8 mouse cellular contexts compared by ENCODE assay signal in the genomic region with DNA sequence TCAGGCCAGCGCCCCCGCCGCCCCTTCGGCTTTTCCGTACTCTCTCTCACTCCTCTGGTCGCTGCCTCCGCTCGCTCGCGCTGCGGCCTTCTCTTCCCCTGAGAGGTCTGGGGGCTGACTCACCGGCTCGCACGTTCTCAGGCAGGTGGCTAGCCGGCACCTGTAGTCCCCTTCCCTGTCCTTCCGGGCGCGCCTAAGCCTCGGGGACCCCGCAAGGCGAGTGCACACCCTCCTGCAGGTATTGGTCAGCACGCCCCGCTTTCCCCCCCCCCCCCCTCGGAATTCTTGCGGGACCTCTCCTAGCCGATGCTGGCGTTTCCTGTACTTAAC. TPM values are rescaled to one million over a fixed set of nuclear protein-coding genes. Genes with fewer than 3 reads are reported as not detected.
DNase-seq lines count a peak whose midpoint lies in the region; ATAC-seq and TF ChIP-seq lines count a peak whose summit lies in the region.

A gene (minus strand): TSS at position 176 of the 330 bp plus-strand sequence.

- no peak for DNase-seq in kidney, adult 8-10 months
- no peak for DNase-seq in adrenal gland, postnatal 14 days
- no peak for DNase-seq in gastrocnemius, postnatal 25 days
- DNase-seq in cerebellum, postnatal 25 days: no peak
- DNase-seq in kidney, postnatal 36 days: no peak

- ATAC-seq in kidney, embryonic 16.5 days (ENCODE audit: low FRiP score, low TSS enrichment): peak; percentile 79
- peak; percentile 37 for ATAC-seq in intestine, postnatal 0 days
- ATAC-seq in midbrain, embryonic 12.5 days (ENCODE audit: low FRiP score, low read depth): no peak

- peaks cover 8% of the 10 kb centered on the region for H3K4me1 ChIP-seq in kidney, embryonic 16.5 days (ENCODE audit: insufficient read depth, low read length)
- peaks cover 3% of the 10 kb centered on the region; the same call in 1 of the 2 replicates for H3K4me1 ChIP-seq in intestine, postnatal 0 days (replicated peaks; ENCODE audit: control insufficient read depth, insufficient read depth, low read length)
- H3K4me1 ChIP-seq in midbrain, embryonic 12.5 days: peaks cover 10% of the 10 kb centered on the region; the same call in 1 of the 2 replicates

- H3K36me3 ChIP-seq in kidney, embryonic 16.5 days (ENCODE audit: insufficient read depth, low read length): no peaks in the 10 kb centered on the region
- no peaks in the 10 kb centered on the region for H3K36me3 ChIP-seq in intestine, postnatal 0 days (ENCODE audit: control insufficient read depth, insufficient read depth)
- no peaks in the 10 kb centered on the region for H3K36me3 ChIP-seq in midbrain, embryonic 12.5 days

- peak within 1 kb of the TSS; percentile 78 for H3K4me3 ChIP-seq in kidney, embryonic 16.5 days (ENCODE audit: low read length)
- peak within 1 kb of the TSS; percentile 59 for H3K4me3 ChIP-seq in intestine, postnatal 0 days (ENCODE audit: low read depth, low read length)
- H3K4me3 ChIP-seq in midbrain, embryonic 12.5 days: peak within 1 kb of the TSS; percentile 78

- H3K9me3 ChIP-seq in kidney, embryonic 16.5 days (ENCODE audit: low read length): no peaks in the 10 kb centered on the region
- no peaks in the 10 kb centered on the region for H3K9me3 ChIP-seq in intestine, postnatal 0 days (ENCODE audit: control insufficient read depth)
- H3K9me3 ChIP-seq in midbrain, embryonic 12.5 days: no peaks in the 10 kb centered on the region

- WGBS in kidney, embryonic 16.5 days: 0% methylated on average over 26 of the region's 27 CpGs
- under 1% methylated on average over 26 of the region's 27 CpGs for WGBS in intestine, postnatal 0 days
- under 1% methylated on average over 25 of the region's 27 CpGs for WGBS in midbrain, embryonic 12.5 days

- no peak for TF ChIP-seq CTCF in intestine, postnatal 0 days (IDR thresholded peaks at IDR 0.05; ENCODE audit: low read depth)

- peak within 1 kb of the TSS; percentile 63 for H3K4me2 ChIP-seq in kidney, embryonic 16.5 days (replicated peaks; ENCODE audit: low read depth, low read length)
- peak within 1 kb of the TSS; percentile 82 for H3K4me2 ChIP-seq in intestine, postnatal 0 days (replicated peaks; ENCODE audit: low read depth)
- H3K4me2 ChIP-seq in midbrain, embryonic 12.5 days (replicated peaks): peak within 1 kb of the TSS; percentile 73

- peak within 1 kb of the TSS; percentile 94 for H3K27ac ChIP-seq in kidney, embryonic 16.5 days (ENCODE audit: low read length)
- H3K27ac ChIP-seq in intestine, postnatal 0 days (ENCODE audit: low read depth, low read length): peak within 1 kb of the TSS; percentile 99
- peak within 1 kb of the TSS; percentile 93 for H3K27ac ChIP-seq in midbrain, embryonic 12.5 days (replicated peaks)

- peak within 1 kb of the TSS; percentile 91 for H3K9ac ChIP-seq in kidney, embryonic 16.5 days (replicated peaks; ENCODE audit: low read length)
- peak within 1 kb of the TSS; percentile 88 for H3K9ac ChIP-seq in intestine, postnatal 0 days (ENCODE audit: low read depth, low read length)
- H3K9ac ChIP-seq in midbrain, embryonic 12.5 days (replicated peaks): peak within 1 kb of the TSS; percentile 75

- H3K27me3 ChIP-seq in kidney, embryonic 16.5 days (ENCODE audit: insufficient read depth, low read length): no peaks in the 10 kb centered on the region
- no peaks in the 10 kb centered on the region for H3K27me3 ChIP-seq in intestine, postnatal 0 days (replicated peaks; ENCODE audit: control insufficient read depth, insufficient read depth, low read length)
- no peaks in the 10 kb centered on the region for H3K27me3 ChIP-seq in midbrain, embryonic 12.5 days

RNA-seq across cellular contexts. Expression of the gene that starts here (rescaled TPM):
- 14.0 and 14.2 TPM in 2 replicates for polyA plus RNA-seq in kidney, embryonic 16.5 days (2015; fragmentation: Nextera tagmentation; extraction: Ambion mirVana)
- 11.2 and 12.1 TPM in 2 replicates for total RNA-seq in adrenal gland, postnatal 14 days (2021)
- 10 to 100 TPM; 22.3 to 22.6 TPM for total RNA-seq in gastrocnemius, postnatal 25 days (2021)
- polyA plus RNA-seq in intestine, postnatal 0 days (2015; fragmentation: Nextera tagmentation; extraction: Ambion mirVana): 5.7 and 6.4 TPM in 2 replicates
- polyA plus RNA-seq in midbrain, embryonic 12.5 days (2016; fragmentation: Nextera tagmentation; extraction: Ambion mirVana): 13.7 and 16.1 TPM in 2 replicates
